Mouse (Mus musculus) fat pad, adult 2 months (tissue): ENCODE measurements around the gene Ssu72.
"Not testable (repeated sequence)": the region's sequence is repeated elsewhere in the genome, so short reads cannot be mapped to it uniquely, and the experiment has no call there.

ENCODE experiments used
- DNase-seq: peaks from one replicate; pipeline ENCODE4 v3.0.0-alpha.2; 2011; ENCODE audit warnings: low read depth, low spot score; ENCODE audit errors: extremely low read depth

The Ssu72 gene

GRCm38 (mm10) chr4:155704721-155705591, at the start of gene Ssu72:
Ssu72 (plus strand) TSS chr4:155704800.
- no peak for DNase-seq

- no peak for DNase-seq
Observed at GRCm38 (mm10) chr4:155656214-155656751, 48.3 kb upstream of the Ssu72 start.

- DNase-seq, result no peak
Observed at GRCm38 (mm10) chr4:155658961-155659360, 45.6 kb upstream of the Ssu72 start.

GRCm38 (mm10) chr4:155660641-155661040, 44.0 kb upstream of the Ssu72 start:
- no peak for DNase-seq

GRCm38 (mm10) chr4:155666903-155667302, 37.7 kb upstream of the Ssu72 start:
- no peak for DNase-seq

GRCm38 (mm10) chr4:155668689-155669597, 35.7 kb upstream of the Ssu72 start, which contains the start of gene Mib2:
Mib2 (minus strand) TSS chr4:155669198.
- DNase-seq, result peak; percentile 47

- DNase-seq, result no peak
Observed at GRCm38 (mm10) chr4:155669598-155670075, 35.0 kb upstream of the Ssu72 start.

- not testable (repeated sequence) for DNase-seq
Observed at GRCm38 (mm10) chr4:155670236-155670635, 34.4 kb upstream of the Ssu72 start.

- DNase-seq, result no peak
Observed at GRCm38 (mm10) chr4:155672082-155672481, 32.5 kb upstream of the Ssu72 start.

- no peak for DNase-seq
Observed at GRCm38 (mm10) chr4:155675991-155676390, 28.6 kb upstream of the Ssu72 start.

- not testable (repeated sequence) for DNase-seq
Observed at GRCm38 (mm10) chr4:155683670-155684277, 20.8 kb upstream of the Ssu72 start.

- DNase-seq, result not testable (repeated sequence)
Observed at GRCm38 (mm10) chr4:155687764-155688163, 16.8 kb upstream of the Ssu72 start.

- DNase-seq, result no peak
Observed at GRCm38 (mm10) chr4:155690571-155691375, 13.8 kb upstream of the Ssu72 start.

- no peak for DNase-seq
Observed at GRCm38 (mm10) chr4:155692421-155692820, 12.2 kb upstream of the Ssu72 start.

GRCm38 (mm10) chr4:155694111-155694481, 10.5 kb upstream of the Ssu72 start, which contains the start of gene Fndc10:
Fndc10 (plus strand) TSS chr4:155694342.
- DNase-seq, result no peak

- no peak for DNase-seq
Observed at GRCm38 (mm10) chr4:155694482-155695401, 9.9 kb upstream of the Ssu72 start.

- DNase-seq, result no peak
Observed at GRCm38 (mm10) chr4:155695531-155696062, 9.0 kb upstream of the Ssu72 start.
